Mouse (Mus musculus) left cerebral cortex, adult 18-20 months (tissue): ENCODE measurements around the gene Btbd19. TPM values are rescaled to one million over a fixed set of nuclear protein-coding genes. Genes with fewer than 3 reads are reported as not detected.

Source experiments
- DNase-seq, 2 experiments: peaks; one replicate each; pipeline ENCODE4 v3.0.0; 2021 to 2022; ENCODE audit warnings: low spot score in 2 of 2, mixed read lengths in 1 of 2
- total RNA-seq, 2 experiments: library from RNA; stranded (reverse); gene quantifications; 2 replicates each; pipeline ENCODE4 v1.2.3; 2021

Gene Btbd19
- total RNA-seq, 2 experiments from 2014 or later, result 13.1 to 14.2 TPM

DNA sequence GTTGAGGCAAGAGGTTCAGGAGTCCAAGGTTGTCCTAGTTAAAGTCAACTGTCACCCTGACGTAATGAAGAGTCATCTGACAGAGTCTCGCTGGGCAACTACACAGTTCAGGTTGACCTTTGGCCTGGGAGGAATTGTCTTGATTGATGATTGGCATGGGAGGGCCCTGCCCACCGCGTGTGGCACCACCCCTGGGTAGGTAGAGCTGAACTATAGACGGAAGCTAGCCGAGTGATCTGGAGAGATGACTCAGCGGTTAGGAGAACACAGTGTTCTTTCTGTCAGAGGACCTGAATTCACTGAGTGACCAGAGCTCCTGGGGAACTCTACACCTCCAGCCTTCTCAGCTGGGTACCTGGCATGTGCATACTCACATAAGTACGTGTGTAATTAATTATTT lies 10.5 kb upstream of the Btbd19 start:
- no peak for DNase-seq

DNA sequence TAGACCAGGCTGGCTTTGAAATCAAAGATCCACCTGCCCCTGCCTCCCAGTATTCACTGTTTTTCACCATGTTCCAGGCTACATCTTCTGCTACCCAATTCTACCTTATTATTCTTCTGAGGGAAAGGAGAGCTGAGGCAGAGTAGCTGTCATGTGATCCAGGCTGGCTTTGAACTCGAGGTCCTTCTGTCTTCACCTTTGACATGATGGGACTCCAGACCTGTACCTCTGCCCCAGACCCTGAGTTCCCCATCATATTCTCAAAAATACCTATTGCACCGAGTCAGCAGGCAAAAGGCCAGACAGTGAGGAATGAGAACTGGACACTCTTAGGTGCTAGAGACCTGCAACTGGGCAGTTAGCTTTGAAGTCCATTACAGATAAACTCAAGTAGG lies 9.1 kb upstream of the Btbd19 start:
- no peak for DNase-seq

DNA sequence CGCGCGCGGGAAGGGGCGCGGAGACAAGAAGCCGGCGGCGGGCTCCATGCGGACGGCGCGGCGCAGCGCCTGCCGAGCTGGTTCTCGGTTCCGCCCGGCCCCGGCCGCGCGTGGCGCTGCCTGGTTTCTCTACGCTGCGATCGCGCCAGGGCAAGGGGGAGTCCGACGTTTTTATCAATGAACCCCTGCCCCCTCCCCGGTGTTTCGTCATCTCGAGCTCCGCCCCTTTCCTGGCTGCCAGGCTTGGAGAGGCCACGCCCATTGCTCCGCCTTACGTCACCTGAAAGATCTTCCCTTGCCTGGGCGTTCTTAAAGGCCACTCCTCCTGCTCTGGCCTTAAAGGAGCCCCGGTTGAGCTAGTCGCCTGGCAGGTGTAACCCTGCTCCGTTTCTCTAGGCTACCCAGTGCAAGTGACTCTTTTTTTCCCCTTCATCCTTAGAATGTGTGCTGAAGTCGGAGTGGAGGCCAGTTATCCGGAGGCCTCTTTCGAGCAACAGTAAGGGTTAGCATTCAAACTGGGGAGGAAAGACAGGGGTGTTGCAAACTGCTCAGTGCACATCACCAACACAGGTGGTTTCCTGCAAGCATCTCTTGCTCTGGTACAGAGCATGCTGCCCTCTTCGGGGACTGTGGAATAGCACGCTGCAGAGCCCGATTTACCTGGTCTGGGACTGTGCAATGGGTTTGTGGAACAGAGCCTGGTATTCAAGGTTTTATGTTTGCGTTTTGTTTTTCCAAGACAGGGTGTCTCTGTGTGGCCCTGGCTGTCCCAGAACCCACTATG lies 8.5 kb upstream of the Btbd19 start, which contains the start of gene Plk3:
Gene Plk3 (minus strand): TSS at position 147 of the 784 bp plus-strand sequence.
- DNase-seq, result peak; percentile 97

DNA sequence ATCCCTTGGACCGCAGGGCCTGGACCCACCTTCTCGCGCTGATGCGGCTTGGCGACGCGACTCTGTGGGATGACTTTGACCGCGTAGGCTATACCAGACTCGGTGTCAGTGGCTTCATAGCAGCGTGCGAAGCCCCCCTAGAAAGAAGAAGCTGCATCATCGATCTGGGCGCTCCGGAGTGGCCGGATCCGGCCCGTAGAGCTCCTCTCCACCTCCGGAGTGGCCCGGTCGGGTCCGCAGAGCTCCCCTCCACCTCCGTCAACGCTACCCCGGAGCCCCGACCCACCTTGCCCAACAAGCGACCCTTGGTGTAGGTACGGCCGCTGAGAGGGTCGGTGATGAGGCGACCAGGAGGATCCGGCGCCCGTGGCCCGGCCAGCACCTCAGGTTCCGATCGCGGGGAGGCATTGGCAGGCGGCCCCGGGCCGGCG lies 7.9 kb upstream of the Btbd19 start:
- no peak for DNase-seq

DNA sequence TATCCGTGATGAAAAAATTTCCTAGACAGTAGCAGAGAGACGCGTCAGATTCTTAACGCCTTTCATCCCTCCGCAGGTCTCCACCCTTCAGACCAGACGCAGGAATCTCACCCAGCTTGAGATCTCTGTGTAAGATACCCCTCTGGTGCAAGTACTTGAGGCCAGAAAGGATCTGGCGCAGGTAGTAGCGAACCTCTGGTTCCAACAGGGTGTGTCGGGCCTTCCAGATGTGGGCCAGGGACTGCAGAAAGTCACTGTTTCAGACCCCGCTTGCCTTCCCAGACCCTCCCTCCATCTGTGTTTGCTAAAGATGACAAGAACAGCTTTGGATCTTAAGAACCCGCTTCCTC lies 7.2 kb upstream of the Btbd19 start:
- no peak for DNase-seq

DNA sequence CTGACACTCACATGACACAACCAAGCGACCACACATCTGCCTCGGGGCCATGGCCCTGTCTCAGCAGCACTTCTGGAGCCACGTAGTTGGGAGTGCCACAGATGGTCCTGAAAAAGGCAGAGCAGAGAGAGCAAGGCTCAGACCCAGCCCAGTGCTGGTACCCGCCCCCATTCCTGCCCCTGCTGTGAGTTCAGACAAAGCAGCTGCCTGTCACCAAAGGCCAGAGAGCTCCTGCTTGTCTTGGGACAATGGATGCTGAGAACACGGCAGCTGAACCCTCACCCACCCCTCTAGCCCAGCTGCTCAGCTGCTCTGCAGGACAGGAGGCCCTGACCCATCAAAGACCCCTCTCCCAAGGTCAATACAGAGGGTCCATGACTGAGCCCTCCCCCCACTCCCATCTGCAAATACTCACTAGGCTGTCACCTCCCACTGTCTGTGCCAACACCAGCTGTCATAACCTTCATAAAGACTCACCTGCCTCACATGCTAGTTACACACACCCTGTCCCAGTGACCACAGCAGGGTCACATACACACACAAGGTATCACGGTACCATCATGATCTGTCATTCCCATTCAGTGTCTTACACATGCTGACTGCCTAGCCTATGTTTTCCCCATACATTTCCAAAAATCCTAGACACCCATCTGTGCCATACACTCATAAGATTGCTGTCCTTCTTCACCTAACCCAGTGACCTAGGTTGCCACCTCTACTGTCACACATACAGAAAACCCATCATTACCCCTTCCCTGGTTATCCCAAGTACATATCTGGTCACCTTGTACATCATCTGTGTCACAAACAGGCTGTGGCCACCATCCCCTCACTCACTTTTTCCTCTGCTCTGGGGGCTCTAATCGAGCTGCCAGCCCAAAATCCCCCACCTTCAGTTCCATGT lies 6.6 kb upstream of the Btbd19 start:
- no peak for DNase-seq

DNA sequence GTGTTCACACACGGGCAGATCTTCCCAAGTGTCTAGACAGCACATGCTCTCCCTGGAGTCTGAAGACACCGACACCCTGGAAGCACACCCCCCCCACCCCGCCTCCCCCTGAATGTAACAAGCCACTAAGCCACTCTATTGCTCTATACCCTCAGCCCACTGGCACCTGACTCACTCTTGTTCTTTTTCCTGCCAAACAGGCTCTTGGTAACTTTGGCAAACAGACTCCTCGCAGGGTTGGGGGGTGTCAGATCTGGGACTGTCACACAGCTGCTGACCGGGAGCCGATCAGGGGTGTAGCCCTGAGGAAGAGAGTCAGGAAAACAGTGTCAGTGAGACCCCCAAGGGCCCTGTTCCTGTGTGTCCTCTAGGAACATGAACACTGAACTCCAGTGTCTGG lies 5.7 kb upstream of the Btbd19 start:
- no peak for DNase-seq

DNA sequence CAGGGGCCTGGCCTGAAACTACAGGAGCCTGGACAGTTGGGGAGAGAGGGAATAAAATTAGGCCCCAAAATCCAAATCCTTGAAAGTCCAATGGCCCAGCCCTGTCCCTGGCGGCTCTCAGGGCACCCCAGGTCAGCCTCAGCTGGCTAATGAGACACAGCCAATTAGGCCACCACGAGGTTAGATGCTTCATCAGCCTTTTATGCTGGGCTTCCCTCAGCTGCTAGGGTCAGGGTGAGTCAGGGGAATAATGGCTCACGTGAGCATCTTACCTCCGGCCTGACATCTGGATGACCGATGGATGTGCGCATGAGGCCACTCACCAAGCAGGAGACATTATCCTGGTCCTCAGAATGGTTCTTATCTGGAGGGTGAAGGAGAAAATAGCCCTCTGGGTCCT lies 5.3 kb upstream of the Btbd19 start:
- DNase-seq, result no peak

DNA sequence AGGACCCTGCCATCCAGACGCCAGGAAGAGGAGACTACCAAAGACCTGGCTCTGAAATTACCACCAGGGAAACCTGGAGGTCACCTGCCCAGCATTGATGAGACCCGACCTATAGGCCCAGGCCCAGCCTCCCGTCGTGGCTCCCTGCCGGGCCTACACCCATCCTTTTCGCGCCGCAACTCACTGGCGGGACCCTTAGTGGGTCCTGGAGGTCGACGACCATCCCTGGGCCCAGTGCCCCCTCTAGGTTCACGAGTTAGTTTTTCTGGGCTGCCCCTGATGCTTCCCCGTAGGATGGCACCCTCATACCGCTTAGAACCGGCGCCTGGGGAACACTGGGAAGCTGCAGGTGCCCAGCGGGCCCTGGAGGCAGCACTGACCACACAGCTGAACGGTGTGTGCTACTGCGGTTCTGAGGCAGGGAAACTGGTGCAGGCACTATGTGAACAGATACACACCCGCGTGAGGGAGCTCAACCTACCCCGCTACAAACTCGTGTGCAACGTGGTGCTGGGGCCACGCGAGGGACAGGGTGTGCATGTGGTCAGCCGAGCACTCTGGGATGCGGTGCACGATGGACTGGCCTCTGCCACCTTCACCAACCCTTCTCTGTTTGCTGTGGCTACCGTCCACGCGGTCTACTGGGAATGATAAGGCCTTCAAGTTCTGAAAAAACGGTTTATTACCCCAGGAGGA lies 2.6 kb upstream of the Btbd19 start:
- DNase-seq, result no peak

DNA sequence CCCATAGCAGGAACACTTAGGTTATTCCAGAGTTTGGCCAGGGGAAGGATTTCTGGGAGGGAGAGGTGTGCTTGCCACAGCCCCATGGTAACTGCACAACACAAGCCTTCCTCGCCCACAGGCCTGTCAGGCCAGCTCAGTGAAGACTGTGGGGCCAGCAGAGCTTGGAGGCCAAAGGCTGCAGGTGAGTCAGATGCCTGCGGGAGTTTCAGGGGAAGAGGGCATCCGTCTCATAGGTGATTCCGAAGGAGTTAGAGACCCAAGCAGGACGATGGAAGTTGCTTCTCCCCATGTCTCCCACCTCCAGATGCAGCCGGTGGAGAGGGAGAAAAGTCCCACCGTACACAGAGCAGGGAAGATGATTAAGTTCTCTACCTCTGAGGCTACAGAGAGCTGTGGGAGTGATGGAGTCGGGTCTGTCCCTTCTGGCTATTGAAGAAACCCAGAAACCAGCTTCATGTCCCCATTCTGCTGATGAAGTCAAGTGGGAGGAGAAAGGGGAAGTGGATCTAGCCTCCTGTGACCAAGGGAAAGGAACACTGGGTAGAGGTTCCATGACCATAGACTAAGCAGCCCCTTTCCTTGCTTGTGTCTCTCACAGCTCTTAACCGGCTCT lies 1.3 kb upstream of the Btbd19 start, which contains the start of gene Tctex1d4:
Gene Tctex1d4 (plus strand): TSS at position 120 of the 616 bp plus-strand sequence.
- no peak for DNase-seq

DNA sequence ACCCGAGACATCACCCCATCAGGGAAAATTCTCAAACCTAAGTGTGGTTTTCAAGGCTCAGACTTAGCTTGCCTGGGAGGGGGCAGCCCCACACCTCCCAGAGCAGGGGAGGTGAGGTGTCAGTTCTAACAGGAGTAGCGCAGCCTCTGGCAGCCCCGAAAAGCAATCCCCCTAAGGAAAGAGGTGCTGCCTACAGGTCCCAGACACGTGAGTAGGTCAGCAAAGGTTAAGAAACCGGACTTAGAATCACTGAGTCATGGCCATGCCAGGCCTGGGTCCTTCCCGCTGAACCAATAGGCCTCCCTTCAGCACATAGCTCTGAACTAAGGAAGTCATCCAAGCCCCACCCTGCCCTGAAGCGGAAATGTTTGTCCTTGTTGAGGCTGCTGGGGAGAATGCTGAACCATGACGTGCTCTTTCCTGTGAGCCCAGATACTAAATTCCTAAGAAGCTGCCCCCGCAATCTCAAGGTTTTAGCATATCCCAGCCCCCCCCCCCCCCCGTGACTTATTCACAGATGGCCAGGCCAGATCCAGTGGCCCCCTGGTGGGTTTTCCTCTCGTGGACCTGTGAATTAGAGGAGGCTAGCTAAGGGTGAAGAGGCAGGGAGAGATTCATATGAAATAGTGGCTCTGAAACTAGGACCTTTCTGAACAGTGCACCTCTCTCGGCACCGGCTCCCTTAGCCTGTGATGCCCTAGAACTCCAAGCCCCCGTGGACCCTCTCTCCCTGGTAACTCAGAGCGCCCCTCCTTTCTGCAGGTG lies 567 bp upstream of the Btbd19 start:
- peak in 1 of 2 experiments; percentile 33 for DNase-seq

DNA sequence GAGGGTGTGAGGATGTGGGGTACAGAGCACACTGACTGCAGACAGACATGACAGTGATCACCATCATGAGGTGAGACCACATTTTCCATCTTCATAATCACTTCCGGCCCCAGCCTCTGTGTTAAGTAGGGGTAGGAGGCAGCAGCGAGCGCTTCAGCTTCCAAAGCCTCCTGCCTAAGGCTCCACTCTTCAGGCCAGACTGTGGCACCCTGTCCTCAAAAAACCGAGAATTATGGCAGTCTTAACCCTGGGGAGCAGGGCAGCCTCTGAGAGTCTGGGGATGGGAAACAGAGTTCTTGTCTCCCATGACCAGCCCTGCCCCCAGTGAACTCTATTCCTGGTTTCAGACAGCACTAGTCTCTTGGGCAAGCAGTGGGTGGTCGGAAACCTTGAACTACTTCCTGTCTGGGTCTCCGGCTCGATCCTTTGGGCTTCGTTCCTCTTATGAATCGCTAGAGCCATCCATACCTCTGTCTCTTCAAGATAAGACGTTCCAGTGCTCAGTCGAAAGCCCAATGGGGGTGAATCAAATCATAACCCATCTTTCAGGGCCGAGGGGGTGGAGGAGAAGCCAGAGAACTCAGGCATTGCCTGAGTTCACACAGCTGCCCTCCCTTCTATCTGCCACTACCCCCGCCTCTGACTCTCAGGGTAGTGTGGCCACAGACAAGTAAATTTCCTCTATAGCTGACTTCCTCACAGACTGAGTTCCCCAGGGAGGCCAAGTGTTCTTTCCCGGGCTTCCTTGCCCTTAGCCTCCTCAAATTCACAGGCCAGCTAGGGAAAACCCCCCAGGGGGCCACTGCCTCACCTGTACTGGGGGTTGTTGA lies 792 bp downstream of the Btbd19 start:
- no peak for DNase-seq

DNA sequence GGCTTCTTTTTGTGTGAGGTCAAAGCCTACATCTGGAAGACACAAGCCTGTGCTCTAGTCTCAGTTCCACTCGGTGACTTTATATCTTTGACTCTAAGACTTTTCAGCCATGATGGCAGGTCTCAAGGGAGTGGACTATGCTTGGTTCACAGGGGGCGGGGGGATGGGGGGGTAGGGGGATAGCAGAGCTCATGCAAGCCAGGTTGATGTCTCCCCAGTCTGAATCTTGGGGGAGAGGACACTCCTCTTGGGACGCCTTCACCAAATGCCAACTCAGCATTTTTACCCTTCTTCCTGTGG lies 1.4 kb downstream of the Btbd19 start:
- no peak for DNase-seq

DNA sequence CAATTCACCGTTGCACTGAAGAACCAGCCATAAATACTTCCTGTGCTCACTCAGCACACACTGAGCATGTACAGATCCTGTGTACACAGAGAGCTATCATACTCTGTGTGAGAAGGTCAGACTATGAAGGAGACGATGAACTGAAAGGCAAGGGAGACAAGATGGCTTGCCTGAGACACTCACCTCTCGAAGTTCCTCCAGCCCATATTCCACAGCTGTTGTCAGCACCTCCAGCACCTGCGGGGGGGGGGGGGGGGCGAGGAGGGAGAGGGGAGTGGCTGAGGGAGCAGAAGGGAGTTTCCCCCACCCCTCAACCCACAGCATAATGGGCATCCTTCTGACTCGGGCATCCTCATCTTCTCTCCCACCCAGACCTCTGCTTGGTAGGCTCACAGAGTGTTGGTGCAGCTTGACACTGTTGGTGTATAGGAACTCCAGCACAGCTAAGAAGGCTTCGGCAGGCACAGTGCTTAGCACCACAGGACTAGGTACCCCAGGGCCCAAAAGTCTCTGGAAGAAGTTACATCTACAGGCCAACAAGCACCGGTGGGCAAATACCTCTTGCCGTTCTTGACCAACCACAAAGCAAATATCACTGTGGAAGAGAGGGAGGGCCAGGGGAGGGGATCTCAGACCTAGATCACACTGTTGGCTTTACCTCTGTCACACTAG lies 1.8 kb downstream of the Btbd19 start:
- DNase-seq, result no peak

DNA sequence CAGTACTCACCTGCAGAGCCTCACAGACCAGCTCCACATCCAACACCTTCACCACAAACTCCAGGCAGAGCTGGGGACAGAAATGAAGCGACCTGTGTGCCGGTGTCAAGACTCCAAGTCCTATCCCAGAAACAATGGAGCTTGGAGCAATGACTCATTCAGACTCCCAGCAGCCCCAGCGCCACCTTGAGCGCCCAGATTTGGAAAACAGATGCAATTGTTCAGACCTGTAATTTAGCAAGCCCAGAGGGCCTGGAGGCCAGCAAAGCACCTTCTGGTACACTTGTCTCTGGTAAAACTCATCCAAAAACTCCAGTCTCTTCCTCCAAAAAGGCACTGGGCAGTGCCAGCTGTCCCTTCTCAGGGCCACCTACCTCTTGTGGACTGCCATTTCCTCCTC lies 3.3 kb downstream of the Btbd19 start:
- no peak for DNase-seq

DNA sequence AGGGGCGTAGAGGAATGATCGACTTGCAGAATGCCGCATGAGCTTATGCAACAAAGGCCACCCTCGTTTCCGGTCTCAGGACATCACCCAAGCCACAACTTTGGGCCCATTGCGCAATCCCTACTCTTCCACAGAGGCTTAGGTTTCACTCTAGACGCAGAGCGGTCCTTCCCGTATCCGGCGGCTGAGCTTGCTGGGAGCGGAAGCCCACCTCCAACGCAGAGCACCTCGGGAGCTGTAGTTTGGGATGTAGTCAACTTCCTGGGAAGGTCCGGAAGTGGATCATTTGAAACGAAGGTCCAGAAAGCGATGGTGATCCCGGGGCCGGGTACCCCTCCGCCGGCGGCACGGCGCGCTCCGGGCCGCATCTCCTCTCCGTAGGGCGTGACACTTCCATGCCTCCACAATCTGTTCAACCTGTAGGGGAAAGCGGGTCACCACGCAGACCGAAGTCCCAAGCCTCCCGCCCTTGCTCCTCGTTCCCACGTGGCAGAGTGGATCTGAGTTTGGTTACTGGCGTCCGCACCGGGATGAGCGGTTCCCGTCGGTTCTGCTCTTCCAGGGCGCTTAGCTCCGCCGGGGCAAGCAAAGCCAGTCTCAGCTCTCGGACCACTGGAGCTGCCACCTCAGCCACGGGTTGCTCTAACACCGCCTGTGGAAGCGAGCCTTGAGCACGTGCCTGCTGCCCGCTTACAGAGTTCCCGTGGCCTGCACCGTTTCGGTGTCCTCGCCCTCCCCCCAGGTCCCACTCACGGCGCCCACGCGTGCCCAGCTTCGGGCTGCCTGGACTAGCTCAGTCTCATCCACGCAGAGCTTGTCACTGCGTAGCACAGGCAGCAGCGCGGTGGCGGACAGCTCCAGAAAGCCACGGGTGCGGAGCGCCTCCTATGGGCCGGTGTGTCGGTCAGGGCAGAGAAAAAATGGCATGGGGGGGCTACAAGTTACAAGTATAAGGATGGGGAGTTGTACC lies 4.8 kb downstream of the Btbd19 start:
- DNase-seq, result peak; percentile 95

DNA sequence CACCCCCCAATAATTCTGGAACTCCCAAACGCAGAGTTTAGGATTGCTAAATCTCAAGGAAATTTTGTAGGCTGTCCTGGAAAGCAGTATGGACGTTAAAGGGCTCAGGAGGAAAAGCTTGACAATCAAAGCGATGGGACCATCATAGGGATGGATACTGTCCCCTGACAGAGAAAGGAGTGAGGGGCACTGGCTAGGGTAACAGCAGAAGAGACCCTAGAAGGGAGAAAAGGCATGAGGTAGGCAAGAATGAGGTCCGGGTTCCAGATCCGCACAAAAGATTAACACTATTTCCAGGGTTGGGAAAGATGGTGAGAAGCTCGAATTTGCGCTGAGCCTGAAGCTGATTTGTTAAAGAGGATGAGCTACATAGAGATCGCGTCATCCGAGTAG lies 5.5 kb downstream of the Btbd19 start:
- DNase-seq, result no peak

DNA sequence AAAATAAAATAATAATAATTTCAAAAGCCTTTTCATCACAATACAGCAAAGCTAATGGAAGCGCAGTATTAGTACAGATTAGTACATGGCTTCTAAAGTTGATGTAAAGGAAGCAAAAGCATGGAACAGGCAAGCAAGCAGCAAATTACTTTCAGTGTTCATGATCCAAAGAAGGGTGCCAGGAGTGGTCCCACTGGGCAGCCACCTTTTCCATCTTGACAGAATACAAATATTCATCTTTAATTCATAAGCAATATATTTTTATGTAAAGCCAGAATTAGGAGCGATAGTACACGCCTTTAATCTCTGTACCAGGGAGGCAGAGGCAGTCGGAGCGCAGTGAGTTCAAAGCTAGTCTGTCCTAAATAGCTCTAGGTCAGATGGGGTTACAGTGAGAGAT lies 5.9 kb downstream of the Btbd19 start:
- DNase-seq, result no peak
